In genomic region chr4:134652720-134653119, GRCm38 (mm10) we compare ENCODE assay signal across 30 mouse cellular contexts. TPM values are rescaled to one million over a fixed set of nuclear protein-coding genes. Genes with fewer than 3 reads are reported as not detected.
DNase-seq lines count a peak whose midpoint lies in the region; ATAC-seq lines count a peak whose summit lies in the region.
"Had no signal": no experiment of that assay in that cellular context is flagged by ENCODE, and none has a peak within 500 bp of the region (broad histone marks: within the 10 kb centered on the region; RNA-seq: fewer than 3 reads in every experiment).

No protein-coding gene starts in this region.

- no peaks in the 10 kb centered on the region for H3K27me3 ChIP-seq in heart, embryonic 10.5 days (ENCODE audit: insufficient read depth, poor library complexity, severe bottlenecking)
- H3K27me3 ChIP-seq in splenic B cell, adult 2 months (ENCODE audit: control insufficient read depth, insufficient read depth, low read length, poor library complexity, severe bottlenecking) = no peaks in the 10 kb centered on the region
- H3K27me3 ChIP-seq: forebrain, embryonic 15.5 days; hindbrain, embryonic 15.5 days; limb, embryonic 12.5 days; liver, embryonic 13.5 days; neural tube, embryonic 12.5 days; Patski had no signal

- H3K36me3 ChIP-seq in heart, embryonic 10.5 days = no peaks in the 10 kb centered on the region
- no peaks in the 10 kb centered on the region for H3K36me3 ChIP-seq in splenic B cell, adult 2 months (ENCODE audit: control insufficient read depth, insufficient read depth, low read length, poor library complexity, severe bottlenecking)
- H3K36me3 ChIP-seq: embryonic facial prominence, embryonic 10.5 days; forebrain, embryonic 15.5 days; G1E; hindbrain, embryonic 15.5 days; limb, embryonic 12.5 days; liver, embryonic 13.5 days; midbrain, embryonic 10.5 days; neural tube, embryonic 12.5 days had no signal

- ATAC-seq in monocyte, adult 5-6 weeks (replicated peaks; ENCODE audit: insufficient number of reproducible peaks, low FRiP score, low TSS enrichment, poor library complexity, severe bottlenecking) = no peak
- ATAC-seq: CD4-positive, CD25-positive, alpha-beta regulatory T cell, adult 4 months; forebrain, embryonic 15.5 days; intestine, embryonic 16.5 days; Patski had no signal

- no peak overlapping the region for H3K4me3 ChIP-seq in heart, embryonic 10.5 days
- H3K4me3 ChIP-seq: embryonic facial prominence, embryonic 10.5 days; forebrain, embryonic 15.5 days; hindbrain, embryonic 15.5 days; layer of hippocampus, adult 2 months; limb, embryonic 12.5 days; liver, embryonic 13.5 days; midbrain, embryonic 10.5 days; neural tube, embryonic 12.5 days had no signal

- peaks cover 45% of the 10 kb centered on the region for H3K4me1 ChIP-seq in heart, embryonic 10.5 days
- H3K4me1 ChIP-seq: liver, embryonic 13.5 days; neural tube, embryonic 12.5 days had no signal

- H3K9me3 ChIP-seq in heart, embryonic 10.5 days = no peaks in the 10 kb centered on the region
- H3K9me3 ChIP-seq: embryonic facial prominence, embryonic 10.5 days; forebrain, embryonic 15.5 days; G1E; hindbrain, embryonic 15.5 days; limb, embryonic 12.5 days; liver, embryonic 13.5 days; midbrain, embryonic 10.5 days; neural tube, embryonic 12.5 days had no signal

- DNase-seq in heart, adult 11 months = peak; percentile 92
- DNase-seq in heart, embryonic 10.5 days (ENCODE audit: low spot score) = no peak
- DNase-seq in spleen, postnatal 36 days (ENCODE audit: low spot score in 2 of 2) = peak; percentile 39 to 52
- no peak for DNase-seq in spleen, postnatal 10 days (ENCODE audit: low spot score in 2 of 2)
- DNase-seq in induced T-regulatory cell, adult 2 months (ENCODE audit: low read depth) = peak; percentile 39
- peak; percentile 41 for DNase-seq in splenic B cell, adult 2 months (ENCODE audit: low read depth, low spot score)
- no peak for DNase-seq in adipocyte (ENCODE audit: low spot score)
- DNase-seq: adrenal gland, postnatal 10 days; cerebellum, adult 11 months; cerebellum, postnatal 10 days; gastrocnemius, postnatal 25 days; kidney, adult 9 months; kidney, postnatal 25 days; layer of hippocampus, postnatal 36 days; liver, embryonic 13.5 days; lung, adult 2 months; lung, postnatal 14 days; thymus, postnatal 25 days had no signal

- H3K27ac ChIP-seq in heart, embryonic 10.5 days = no peak overlapping the region
- H3K27ac ChIP-seq: forebrain, embryonic 15.5 days; hindbrain, embryonic 15.5 days; layer of hippocampus, adult 2 months; limb, embryonic 12.5 days; liver, embryonic 13.5 days; neural tube, embryonic 12.5 days had no signal

- WGBS in heart, embryonic 10.5 days = 78% methylated on average over 4 of the region's 4 CpGs

RNA-seq across cellular contexts. Expression of gene Man1c1, which starts 51.4 kb away (rescaled TPM):
- polyA plus RNA-seq in heart, embryonic 10.5 days (2016; fragmentation: Nextera tagmentation; extraction: Ambion mirVana) = 8.3 and 8.6 TPM in 2 replicates
- 12.8 to 13.9 TPM (median 13.3 TPM) in 3 replicates for total RNA-seq in monocyte, adult 5-6 weeks (2017)
- polyA plus RNA-seq: G1E had no signal

Comparison
In these comparisons a context has a peak if more than half of its experiments do, and no peak if none do; other contexts are left out.
1. DNase-seq: peak in heart, adult 11 months (single experiment), spleen, postnatal 36 days (2 of 2), induced T-regulatory cell, adult 2 months (single experiment) and splenic B cell, adult 2 months (single experiment); none in heart, embryonic 10.5 days (single experiment), spleen, postnatal 10 days (0 of 2) and adipocyte (single experiment).